Mouse (Mus musculus) limb, embryonic 11.5 days (tissue): ENCODE measurements around the gene Gm49387. TPM values are rescaled to one million over a fixed set of nuclear protein-coding genes. Genes with fewer than 3 reads are reported as not detected.
A peak's percentile ranks its signal among the peaks of the same experiment; 100 is the strongest.

ENCODE experiments used
- ATAC-seq: fragments of 200-750 bp; cut with Nextera tagmentation; 2 replicates; pipeline ENCODE4 v1.8.0; 2017; ENCODE audit warnings: low read depth; ENCODE audit not compliant: insufficient number of reproducible peaks, low FRiP score, low TSS enrichment
- DNase-seq: peaks from one replicate; pipeline ENCODE4 v3.0.0-alpha.2; 2015; ENCODE audit warnings: low spot score
- H3K27ac ChIP-seq: fragments of 300-500 bp; sonication (generic); replicated peaks from 2 replicates; pipeline ENCODE4 v1.5.1; 2014; ENCODE audit warnings: low read depth, mild to moderate bottlenecking, low read length
- H3K27me3 ChIP-seq: fragments of 300-500 bp; sonication (generic); 2 replicates; pipeline ENCODE4 v1.6.1; 2014; ENCODE audit warnings: mild to moderate bottlenecking, low read length, mixed read lengths; ENCODE audit not compliant: control insufficient read depth, insufficient read depth
- H3K36me3 ChIP-seq: fragments of 300-500 bp; sonication (generic); 2 replicates; pipeline ENCODE4 v1.6.1; 2014; ENCODE audit warnings: mild to moderate bottlenecking, low read length, moderate library complexity, mixed read lengths; ENCODE audit not compliant: control insufficient read depth, insufficient read depth
- H3K4me1 ChIP-seq: fragments of 300-500 bp; sonication (generic); 2 replicates; pipeline ENCODE4 v1.6.1; 2014; ENCODE audit warnings: low read length, mixed read lengths; ENCODE audit not compliant: control insufficient read depth, insufficient read depth
- H3K4me2 ChIP-seq: fragments of 300-500 bp; sonication (generic); 2 replicates; pipeline ENCODE4 v1.6.1; 2014; ENCODE audit warnings: low read depth, mild to moderate bottlenecking, moderate library complexity; ENCODE audit not compliant: severe bottlenecking
- H3K4me3 ChIP-seq: fragments of 300-500 bp; sonication (generic); 2 replicates; pipeline ENCODE4 v1.5.1; 2014; ENCODE audit warnings: low read depth, low read length
- H3K9ac ChIP-seq: fragments of 300-500 bp; sonication (generic); 2 replicates; pipeline ENCODE4 v1.6.1; 2014; ENCODE audit warnings: mild to moderate bottlenecking, low read length
- H3K9me3 ChIP-seq: fragments of 300-500 bp; sonication (generic); 2 replicates; pipeline ENCODE4 v1.6.1; 2016; ENCODE audit warnings: low read length; ENCODE audit not compliant: control insufficient read depth
- WGBS: fragments of 180-500 bp; shearing (Covaris S2); extraction: QIAGEN DNeasy Blood & Tissue Kit; methylation state at CpG from one replicate; pipeline ENCODE4 v1.1.7; 2014; 5-methylcytosine and 5-hydroxymethylcytosine counted together
- polyA plus RNA-seq: library from polyadenylated mRNA; unstranded; fragments of >200 nt; fragmentation: Nextera tagmentation; extraction: Ambion mirVana; gene quantifications from 2 replicates; pipeline ENCODE4 v1.2.1, GENCODE M21; 2014

Gm49387 gene
- polyA plus RNA-seq, 1 experiment from 2014 or later, result 1.0 TPM

GRCm38 (mm10) chr14:31555963-31556434 is 84.7 kb downstream of the Gm49387 start:
- H3K27ac ChIP-seq, result no peak overlapping the region

GRCm38 (mm10) chr14:31555021-31555420 is 85.7 kb downstream of the Gm49387 start:
- H3K9ac ChIP-seq, result no peak overlapping the region

More at GRCm38 (mm10) chr14:31555963-31556434, 84.7 kb downstream of the Gm49387 start:
- WGBS, result 55% methylated on average over 14 of the region's 14 CpGs
- peaks cover 7% of the 10 kb centered on the region; the same call in 1 of the 2 replicates for H3K4me1 ChIP-seq
- DNase-seq (no peak), ATAC-seq (no peak)
- H3K4me2 ChIP-seq, result no peak overlapping the region
- no peaks in the 10 kb centered on the region for H3K36me3 ChIP-seq
- H3K9ac ChIP-seq, result no peak overlapping the region
- no peak overlapping the region for H3K4me3 ChIP-seq
- H3K27me3 ChIP-seq, result no peaks in the 10 kb centered on the region
- H3K9me3 ChIP-seq, result no peaks in the 10 kb centered on the region

GRCm38 (mm10) chr14:31543885-31544442 is 96.7 kb downstream of the Gm49387 start:
- WGBS, result 85% methylated on average over 11 of the region's 11 CpGs
- Histone ChIP-seq H3K27ac (no peak overlapping the region), H3K36me3 (no peaks in the 10 kb centered on the region), H3K9me3 (no peaks in the 10 kb centered on the region), H3K4me3 (no peak overlapping the region), H3K4me1 (no peaks in the 10 kb centered on the region), H3K9ac (no peak overlapping the region), H3K27me3 (no peaks in the 10 kb centered on the region), H3K4me2 (no peak overlapping the region)
- DNase-seq, result no peak
- ATAC-seq, result no peak

More at GRCm38 (mm10) chr14:31555021-31555420, 85.7 kb downstream of the Gm49387 start:
- Histone ChIP-seq H3K27ac (no peak overlapping the region), H3K4me1 (peaks cover 3% of the 10 kb centered on the region; the same call in 1 of the 2 replicates), H3K4me2 (no peak overlapping the region), H3K9me3 (no peaks in the 10 kb centered on the region), H3K4me3 (no peak overlapping the region), H3K27me3 (no peaks in the 10 kb centered on the region), H3K36me3 (no peaks in the 10 kb centered on the region)
- 93% methylated on average over 7 of the region's 7 CpGs for WGBS
- ATAC-seq, result no peak
- DNase-seq, result no peak

- Histone ChIP-seq H3K4me1 (no peaks in the 10 kb centered on the region; the same call in 1 of the 2 replicates), H3K36me3 (no peaks in the 10 kb centered on the region), H3K27me3 (no peaks in the 10 kb centered on the region), H3K4me2 (no peak overlapping the region), H3K9ac (no peak overlapping the region), H3K9me3 (no peaks in the 10 kb centered on the region), H3K27ac (no peak overlapping the region), H3K4me3 (no peak overlapping the region)
- no peak for DNase-seq
- ATAC-seq, result no peak
- 80% methylated on average over 6 of the region's 6 CpGs for WGBS
These were observed 103.4 kb downstream of the Gm49387 start for GRCm38 (mm10) chr14:31537298-31537697.

- DNase-seq (no peak), ATAC-seq (no peak)
- no peaks in the 10 kb centered on the region for H3K27me3 ChIP-seq
- no peak overlapping the region for H3K27ac ChIP-seq
- H3K4me2 ChIP-seq, result no peak overlapping the region
- no peak overlapping the region for H3K4me3 ChIP-seq
- peaks cover 7% of the 10 kb centered on the region for H3K4me1 ChIP-seq
- no peaks in the 10 kb centered on the region for H3K9me3 ChIP-seq
- H3K9ac ChIP-seq, result no peak overlapping the region
- H3K36me3 ChIP-seq, result no peaks in the 10 kb centered on the region
- WGBS, result 64% methylated on average over 3 of the region's 3 CpGs
These were observed 108.0 kb downstream of the Gm49387 start for GRCm38 (mm10) chr14:31532656-31533055.

- Histone ChIP-seq H3K9me3 (no peaks in the 10 kb centered on the region), H3K9ac (no peak overlapping the region), H3K27me3 (no peaks in the 10 kb centered on the region), H3K4me1 (peaks cover 7% of the 10 kb centered on the region), H3K4me2 (no peak overlapping the region), H3K4me3 (no peak overlapping the region), H3K36me3 (no peaks in the 10 kb centered on the region), H3K27ac (no peak overlapping the region)
- DNase-seq, result peak; percentile 34
- ATAC-seq, result no peak
- WGBS, result 54% methylated on average over 12 of the region's 12 CpGs
These were observed 109.1 kb downstream of the Gm49387 start for GRCm38 (mm10) chr14:31531506-31532148.

GRCm38 (mm10) chr14:31530847-31531246 is 109.8 kb downstream of the Gm49387 start:
- H3K9me3 ChIP-seq, result no peaks in the 10 kb centered on the region
- DNase-seq (no peak), ATAC-seq (no peak)
- no peak overlapping the region for H3K4me3 ChIP-seq
- H3K27me3 ChIP-seq, result no peaks in the 10 kb centered on the region
- H3K27ac ChIP-seq, result no peak overlapping the region
- peaks cover 7% of the 10 kb centered on the region for H3K4me1 ChIP-seq
- no peak overlapping the region for H3K4me2 ChIP-seq
- WGBS, result 84% methylated on average over 4 of the region's 4 CpGs
- H3K36me3 ChIP-seq, result no peaks in the 10 kb centered on the region
- no peak overlapping the region for H3K9ac ChIP-seq

GRCm38 (mm10) chr14:31525040-31525810 is 115.5 kb downstream of the Gm49387 start:
- ATAC-seq (no peak), DNase-seq (no peak)
- Histone ChIP-seq H3K4me3 (no peak overlapping the region), H3K36me3 (no peaks in the 10 kb centered on the region), H3K9ac (no peak overlapping the region), H3K9me3 (no peaks in the 10 kb centered on the region), H3K27me3 (no peaks in the 10 kb centered on the region), H3K27ac (no peak overlapping the region), H3K4me1 (no peaks in the 10 kb centered on the region), H3K4me2 (no peak overlapping the region)
- WGBS, result 71% methylated on average over 7 of the region's 7 CpGs
